Mouse (Mus musculus) olfactory bulb, adult 2 months (tissue): Measurements from ENCODE around the gene Entpd7.

Source experiments
- CTCF ChIP-seq: fragments of 200-500 bp; IDR thresholded peaks from 2 replicates; pipeline ENCODE4 v1.5.1; 2012; ENCODE audit warnings: low read depth, mild to moderate bottlenecking, low read length, moderate library complexity; ENCODE audit not compliant: insufficient read depth
- POLR2A ChIP-seq: fragments of 200-500 bp; IDR thresholded peaks from 2 replicates; pipeline ENCODE4 v1.6.1; 2012; ENCODE audit warnings: mild to moderate bottlenecking, low read depth, low read length, moderate library complexity; ENCODE audit not compliant: insufficient read depth

DNA sequence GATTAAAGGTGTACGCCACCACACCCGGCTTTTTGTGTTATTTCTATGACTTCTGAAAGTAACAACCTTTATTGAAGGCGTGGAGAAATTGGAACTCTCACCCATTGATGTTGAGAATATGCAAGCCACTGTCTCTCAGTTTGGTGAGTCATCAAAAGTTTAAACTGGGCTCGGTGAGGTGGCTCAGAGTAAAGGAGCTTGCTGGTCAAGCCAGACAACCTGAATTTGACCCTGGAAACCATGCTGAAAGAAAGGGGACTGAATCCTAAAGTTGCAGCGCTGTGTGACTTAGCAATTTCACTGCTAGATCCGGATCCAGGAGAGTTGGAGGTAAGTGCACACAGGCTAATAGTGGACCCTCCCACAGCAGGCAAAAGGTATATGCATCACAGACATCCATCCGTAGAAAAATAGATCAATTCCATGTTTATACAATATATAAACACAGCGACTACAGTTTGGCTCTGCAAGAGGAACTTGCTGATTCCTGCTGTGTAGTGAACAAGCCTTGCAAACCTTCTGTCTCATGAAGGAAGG is 10.9 kb upstream of the Entpd7 start:
- no peak for TF ChIP-seq CTCF
- no peak for TF ChIP-seq POLR2A
